Mouse (Mus musculus) MEL (cell line): ENCODE data around the gene Tpsb2. TPM values are rescaled to one million over a fixed set of nuclear protein-coding genes. Genes with fewer than 3 reads are reported as not detected.

Experiments
- DNase-seq: peaks from one replicate; pipeline ENCODE4 v3.0.0; 2011; ENCODE audit warnings: low read depth, low spot score
- H3K27ac ChIP-seq: 2 replicates; pipeline ENCODE4 v1.5.1; 2012; ENCODE audit warnings: low read depth, mild to moderate bottlenecking, control low read depth, low read length, moderate library complexity; ENCODE audit not compliant: control insufficient read depth
- H3K27me3 ChIP-seq, 2 experiments: fragments of 150-350 bp in 1 of 2; sonication (generic) in 1 of 2; 2 replicates each; pipeline ENCODE4 v1.6.1; 2012; ENCODE audit warnings: low read length in 2 of 2, mild to moderate bottlenecking in 2 of 2, improper control_type of control experiment in 1 of 2, moderate library complexity in 1 of 2; ENCODE audit not compliant: insufficient read depth in 2 of 2, control insufficient read depth in 1 of 2
- H3K36me3 ChIP-seq, 2 experiments: 2 replicates each; pipeline ENCODE4 v1.6.1; 2012 to 2014; ENCODE audit warnings: low read length in 2 of 2, improper control_type of control experiment in 1 of 2, inconsistent platforms in 1 of 2, mild to moderate bottlenecking in 1 of 2; ENCODE audit not compliant: insufficient read depth in 2 of 2, control insufficient read depth in 1 of 2
- H3K4me1 ChIP-seq, 2 experiments: fragments of 150-350 bp in 1 of 2; sonication (generic) in 1 of 2; 2 replicates each; pipeline ENCODE4 v1.6.1; 2012; ENCODE audit warnings: low read length in 2 of 2, improper control_type of control experiment in 1 of 2, mild to moderate bottlenecking in 1 of 2; ENCODE audit not compliant: insufficient read depth in 2 of 2, control insufficient read depth in 1 of 2
- H3K4me3 ChIP-seq, 2 experiments: fragments of 150-350 bp in 1 of 2; sonication (generic) in 1 of 2; 2 replicates each; pipeline ENCODE4 v1.5.1; 2012; ENCODE audit warnings: low read depth in 2 of 2, low read length in 2 of 2, mild to moderate bottlenecking in 2 of 2, moderate library complexity in 2 of 2, control low read depth in 1 of 2, improper control_type of control experiment in 1 of 2; ENCODE audit not compliant: control insufficient read depth in 1 of 2, insufficient read depth in 1 of 2
- H3K79me2 ChIP-seq: 2 replicates; pipeline ENCODE4 v1.6.1; 2012; ENCODE audit warnings: mild to moderate bottlenecking, low read length, moderate library complexity; ENCODE audit not compliant: control insufficient read depth, poor library complexity, insufficient read depth
- H3K9ac ChIP-seq: 2 replicates; pipeline ENCODE4 v1.6.1; 2012; ENCODE audit warnings: low read depth, mild to moderate bottlenecking, control low read depth, low read length, moderate library complexity; ENCODE audit not compliant: control insufficient read depth, poor library complexity, severe bottlenecking
- H3K9me3 ChIP-seq: fragments of 150-350 bp; sonication (generic); replicated peaks from 2 replicates; pipeline ENCODE4 v1.6.1; 2012; ENCODE audit warnings: mild to moderate bottlenecking, low read length, improper control_type of control experiment, moderate library complexity; ENCODE audit not compliant: insufficient read depth
- BHLHE40 ChIP-seq: IDR thresholded peaks from 2 replicates; pipeline ENCODE4 v1.6.1; 2012; ENCODE audit warnings: low read depth, mild to moderate bottlenecking, inconsistent platforms, low read length, improper control_type of control experiment, borderline replicate concordance
- CHD1 ChIP-seq: IDR thresholded peaks from 2 replicates; pipeline ENCODE4 v1.6.1; 2012; ENCODE audit warnings: low read depth, mild to moderate bottlenecking, inconsistent platforms, low read length, improper control_type of control experiment
- E2F4 ChIP-seq: IDR thresholded peaks from 2 replicates; pipeline ENCODE4 v1.6.1; 2011; ENCODE audit warnings: low read depth, low read length, improper control_type of control experiment, borderline replicate concordance
- ELF1 ChIP-seq: IDR thresholded peaks from 2 replicates; pipeline ENCODE4 v1.6.1; 2014; ENCODE audit warnings: low read depth, mild to moderate bottlenecking, inconsistent platforms, low read length, improper control_type of control experiment, moderate library complexity
- EP300 ChIP-seq, 2 experiments: IDR thresholded peaks; 2 replicates each; pipeline ENCODE4 v1.6.1; 2011; ENCODE audit warnings: improper control_type of control experiment in 2 of 2, low read length in 2 of 2, low read depth in 1 of 2, mild to moderate bottlenecking in 1 of 2
- ETS1 ChIP-seq: IDR thresholded peaks from 2 replicates; pipeline ENCODE4 v1.6.1; 2012; ENCODE audit warnings: low read depth, mild to moderate bottlenecking, inconsistent platforms, low read length, improper control_type of control experiment, moderate library complexity
- GABPA ChIP-seq: IDR thresholded peaks from 2 replicates; pipeline ENCODE4 v1.6.1; 2012; ENCODE audit warnings: low read depth, mild to moderate bottlenecking, inconsistent platforms, low read length, improper control_type of control experiment, moderate library complexity
- GATA1 ChIP-seq: IDR thresholded peaks from 2 replicates; pipeline ENCODE4 v1.6.1; 2011; ENCODE audit warnings: low read depth, low read length, improper control_type of control experiment
- HCFC1 ChIP-seq: IDR thresholded peaks from 2 replicates; pipeline ENCODE4 v1.6.1; 2012; ENCODE audit warnings: low read depth, mild to moderate bottlenecking, inconsistent platforms, low read length, improper control_type of control experiment, moderate library complexity
- JUND ChIP-seq: IDR thresholded peaks from 2 replicates; pipeline ENCODE4 v1.6.1; 2011; ENCODE audit warnings: low read depth, mild to moderate bottlenecking, improper control_type of control experiment, low read length
- MXI1 ChIP-seq: IDR thresholded peaks from 2 replicates; pipeline ENCODE4 v1.6.1; 2011; ENCODE audit warnings: mild to moderate bottlenecking, low read depth, low read length, improper control_type of control experiment
- MYB ChIP-seq: IDR thresholded peaks from 2 replicates; pipeline ENCODE4 v1.6.1; 2011; ENCODE audit warnings: mild to moderate bottlenecking, low read depth, low read length, improper control_type of control experiment
- NRF1 ChIP-seq: IDR thresholded peaks from 2 replicates; pipeline ENCODE4 v1.6.1; 2014; ENCODE audit warnings: low read depth, mild to moderate bottlenecking, inconsistent platforms, low read length, improper control_type of control experiment, moderate library complexity; ENCODE audit not compliant: poor library complexity, insufficient read depth, severe bottlenecking
- POLR2A ChIP-seq, 2 experiments: IDR thresholded peaks; 2 replicates each; pipeline ENCODE4 v1.6.1; 2011 to 2012; ENCODE audit warnings: low read length in 2 of 2, mild to moderate bottlenecking in 2 of 2, control low read depth in 1 of 2, improper control_type of control experiment in 1 of 2, low read depth in 1 of 2, moderate library complexity in 1 of 2; ENCODE audit not compliant: control insufficient read depth in 1 of 2, insufficient read depth in 1 of 2, poor library complexity in 1 of 2
- POLR2AphosphoS2 ChIP-seq: IDR thresholded peaks from 2 replicates; pipeline ENCODE4 v1.6.1; 2011; ENCODE audit warnings: low read length, improper control_type of control experiment
- POLR2AphosphoS5 ChIP-seq: IDR thresholded peaks from 2 replicates; pipeline ENCODE4 v1.6.1; 2012; ENCODE audit warnings: low read depth, borderline replicate concordance, mild to moderate bottlenecking, inconsistent platforms, low read length, moderate library complexity, mixed read lengths
- RCOR1 ChIP-seq: IDR thresholded peaks from 2 replicates; pipeline ENCODE4 v1.6.1; 2012; ENCODE audit warnings: low read depth, mild to moderate bottlenecking, inconsistent platforms, low read length, improper control_type of control experiment
- SMC3 ChIP-seq: IDR thresholded peaks from 2 replicates; pipeline ENCODE4 v1.6.1; 2011; ENCODE audit warnings: low read depth, low read length, improper control_type of control experiment
- TAL1 ChIP-seq: IDR thresholded peaks from 2 replicates; pipeline ENCODE4 v1.6.1; 2012; ENCODE audit warnings: mild to moderate bottlenecking, inconsistent platforms, low read length, moderate library complexity, mixed read lengths
- TBP ChIP-seq: IDR thresholded peaks from 2 replicates; pipeline ENCODE4 v1.8.0; 2011; ENCODE audit warnings: low read depth, low read length, improper control_type of control experiment
- TCF12 ChIP-seq: IDR thresholded peaks from 2 replicates; pipeline ENCODE4 v1.6.1; 2014; ENCODE audit warnings: low read depth, mild to moderate bottlenecking, inconsistent platforms, low read length, improper control_type of control experiment, moderate library complexity
- UBTF ChIP-seq: IDR thresholded peaks from 2 replicates; pipeline ENCODE4 v1.6.1; 2012; ENCODE audit warnings: low read depth, mild to moderate bottlenecking, inconsistent platforms, low read length, improper control_type of control experiment, moderate library complexity, borderline replicate concordance; ENCODE audit not compliant: insufficient read depth
- USF1 ChIP-seq: IDR thresholded peaks from 2 replicates; pipeline ENCODE4 v1.6.1; 2014; ENCODE audit warnings: low read depth, mild to moderate bottlenecking, inconsistent platforms, low read length, improper control_type of control experiment, moderate library complexity
- ZMIZ1 ChIP-seq: IDR thresholded peaks from 2 replicates; pipeline ENCODE4 v1.6.1; 2012; ENCODE audit warnings: low read depth, mild to moderate bottlenecking, inconsistent platforms, low read length, improper control_type of control experiment, moderate library complexity
- ZNF384 ChIP-seq: IDR thresholded peaks from 2 replicates; pipeline ENCODE4 v1.6.1; 2012; ENCODE audit warnings: low read depth, mild to moderate bottlenecking, inconsistent platforms, low read length, improper control_type of control experiment
- polyA plus RNA-seq, 2 experiments: library from polyadenylated mRNA; stranded (reverse) in 1 of 2; unstranded in 1 of 2; fragments of >175 nt in 1 of 2; fragments of >200 nt in 1 of 2; gene quantifications; 2 replicates each; pipeline versions ENCODE4 v1.2.1 to v1.2.4; 2012; ENCODE audit warnings: low replicate concordance in 2 of 2, low read depth in 1 of 2; ENCODE audit not compliant: insufficient read length in 2 of 2, insufficient read depth in 1 of 2, missing spikeins in 1 of 2
- total RNA-seq: library from RNA; depleted of rRNA; stranded (reverse); fragments of 300-350 nt; gene quantifications from 2 replicates; pipeline ENCODE4 v1.2.3, GENCODE M21; 2012

Gene Tpsb2
- total and polyA plus RNA-seq, 3 experiments, result not detected

DNA sequence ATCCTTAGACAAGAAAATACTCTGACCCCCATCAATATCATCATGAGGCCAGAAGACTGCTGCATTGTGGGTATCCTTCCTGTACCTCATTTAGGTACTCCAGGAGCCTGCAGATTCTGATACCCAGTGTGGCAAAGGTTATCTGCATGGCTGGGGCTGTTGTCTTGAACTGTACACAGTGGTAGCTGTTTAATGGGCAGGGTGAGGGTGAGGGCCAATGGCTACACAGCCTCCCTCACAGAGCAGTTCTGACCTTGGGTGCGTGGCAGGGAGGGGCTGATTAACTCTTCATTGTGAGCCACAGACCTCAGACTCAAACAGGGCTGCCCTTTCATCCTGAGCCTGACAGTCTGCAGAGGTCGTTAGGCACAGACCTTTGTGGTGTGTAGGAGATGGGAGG, 43.2 kb upstream of the Tpsb2 start:
- H3K79me2 ChIP-seq, result no peaks in the 10 kb centered on the region
- no peak overlapping the region for H3K27ac ChIP-seq
- TF ChIP-seq GABPA (no peak), MXI1 (no peak), TCF12 (no peak), POLR2A (IDR thresholded peaks at IDR 0.05; ENCODE audit: control insufficient read depth in 1 of 2, insufficient read depth in 1 of 2, low read depth in 1 of 2, low read length in 2 of 2, poor library complexity in 1 of 2) (no peak), ZMIZ1 (no peak), MYB (no peak), BHLHE40 (no peak), TBP (no peak), TAL1 (no peak), POLR2AphosphoS2 (no peak), USF1 (no peak), RCOR1 (no peak), NRF1 (no peak), E2F4 (no peak), HCFC1 (no peak), UBTF (no peak), JUND (no peak), CHD1 (no peak)
- no peak overlapping the region for H3K4me3 ChIP-seq
- H3K9ac ChIP-seq, result no peak overlapping the region
- H3K27me3 ChIP-seq, result peaks cover 1 to 3% of the 10 kb centered on the region in 2 experiments; a peak in 3 of 4 replicates
- H3K9me3 ChIP-seq, result no peaks in the 10 kb centered on the region
- no peaks in the 10 kb centered on the region for H3K36me3 ChIP-seq
- DNase-seq, result no peak
- H3K4me1 ChIP-seq, result no peaks in the 10 kb centered on the region

DNA sequence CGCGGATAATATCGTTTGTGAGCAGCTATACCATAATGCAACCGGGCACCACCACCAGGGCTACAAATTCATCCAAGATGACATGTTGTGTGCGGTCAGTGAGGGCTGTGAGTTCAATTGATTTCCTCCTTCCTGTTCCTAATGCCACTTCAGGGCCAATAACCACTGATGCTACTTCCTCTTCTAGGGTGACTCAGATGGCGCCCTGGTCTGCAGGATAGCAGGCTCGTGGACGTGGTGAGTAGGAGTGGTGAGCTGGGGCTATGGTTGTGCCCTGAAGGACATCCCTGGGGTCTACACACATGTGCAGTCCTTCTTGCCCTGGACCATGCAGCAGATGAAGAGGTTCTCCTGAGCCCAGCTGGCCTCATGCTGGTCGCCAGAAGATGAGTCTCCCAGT, 33.8 kb upstream of the Tpsb2 start:
- TF ChIP-seq TBP (no peak), GATA1 (no peak), CHD1 (no peak), TCF12 (no peak), SMC3 (no peak), RCOR1 (no peak), NRF1 (no peak), ETS1 (no peak), BHLHE40 (no peak), UBTF (no peak), POLR2A (IDR thresholded peaks at IDR 0.05; ENCODE audit: control insufficient read depth in 1 of 2, insufficient read depth in 1 of 2, low read depth in 1 of 2, low read length in 2 of 2, poor library complexity in 1 of 2) (no peak), JUND (no peak), EP300 (IDR thresholded peaks at IDR 0.05; ENCODE audit: low read depth in 1 of 2, low read length in 2 of 2) (no peak), POLR2AphosphoS5 (no peak), POLR2AphosphoS2 (no peak), TAL1 (no peak), ELF1 (no peak), ZNF384 (no peak), MXI1 (no peak), E2F4 (no peak)
- TF ChIP-seq, all 39 proteins: peak for 0
- Histone ChIP-seq H3K79me2 (no peaks in the 10 kb centered on the region), H3K4me3 (no peak overlapping the region), H3K9ac (no peak overlapping the region), H3K4me1 (no peaks in the 10 kb centered on the region), H3K36me3 (no peaks in the 10 kb centered on the region), H3K27ac (no peak overlapping the region), H3K9me3 (no peaks in the 10 kb centered on the region), H3K27me3 (peaks cover 5 to 14% of the 10 kb centered on the region in 2 experiments)
- no peak for DNase-seq
